Mouse (Mus musculus): Measurements from ENCODE around the gene Ift81.
"Not testable (repeated sequence)": the region's sequence is repeated elsewhere in the genome, so short reads cannot be mapped to it uniquely, and the experiment has no call there.

Gene Ift81

GRCm38 (mm10) chr5:122613908-122614732 lies at the start of gene Ift81:
Gene Ift81, minus strand, starts transcription at chr5:122614518.
- DNase-seq (ENCODE audit: extremely low spot score, low read depth, low spot score): peak; percentile 68

GRCm38 (mm10) chr5:122662501-122662900 lies 48.2 kb upstream of the Ift81 start:
- no peak for DNase-seq (ENCODE audit: extremely low spot score, low read depth, low spot score)

GRCm38 (mm10) chr5:122656808-122657207 lies 42.5 kb upstream of the Ift81 start:
- no peak for DNase-seq (ENCODE audit: extremely low spot score, low read depth, low spot score)

GRCm38 (mm10) chr5:122654268-122654573 lies 39.9 kb upstream of the Ift81 start:
- DNase-seq (ENCODE audit: extremely low spot score, low read depth, low spot score): no peak

GRCm38 (mm10) chr5:122653446-122654267 lies 39.3 kb upstream of the Ift81 start:
- DNase-seq (ENCODE audit: extremely low spot score, low read depth, low spot score): no peak

GRCm38 (mm10) chr5:122653112-122653445 lies 38.8 kb upstream of the Ift81 start:
- DNase-seq (ENCODE audit: extremely low spot score, low read depth, low spot score): no peak

GRCm38 (mm10) chr5:122652506-122652905 lies 38.2 kb upstream of the Ift81 start:
- DNase-seq (ENCODE audit: extremely low spot score, low read depth, low spot score): no peak

- DNase-seq (ENCODE audit: extremely low spot score, low read depth, low spot score): no peak
These were observed 35.8 kb upstream of the Ift81 start for GRCm38 (mm10) chr5:122650100-122650499.

GRCm38 (mm10) chr5:122649264-122649663 lies 34.9 kb upstream of the Ift81 start:
- DNase-seq (ENCODE audit: extremely low spot score, low read depth, low spot score): no peak

GRCm38 (mm10) chr5:122647952-122648374 lies 33.6 kb upstream of the Ift81 start:
- DNase-seq (ENCODE audit: extremely low spot score, low read depth, low spot score): not testable (repeated sequence)

GRCm38 (mm10) chr5:122647256-122647924 lies 33.1 kb upstream of the Ift81 start:
- no peak for DNase-seq (ENCODE audit: extremely low spot score, low read depth, low spot score)

GRCm38 (mm10) chr5:122646050-122646449 lies 31.7 kb upstream of the Ift81 start:
- no peak for DNase-seq (ENCODE audit: extremely low spot score, low read depth, low spot score)

GRCm38 (mm10) chr5:122645290-122645689 lies 31.0 kb upstream of the Ift81 start:
- DNase-seq (ENCODE audit: extremely low spot score, low read depth, low spot score): no peak

- DNase-seq (ENCODE audit: extremely low spot score, low read depth, low spot score): no peak
These were observed 29.8 kb upstream of the Ift81 start for GRCm38 (mm10) chr5:122644111-122644607.

GRCm38 (mm10) chr5:122643701-122644100 lies 29.4 kb upstream of the Ift81 start, which contains the start of gene P2rx7:
Gene P2rx7, plus strand, starts transcription at chr5:122643911.
- DNase-seq (ENCODE audit: extremely low spot score, low read depth, low spot score): no peak

GRCm38 (mm10) chr5:122639986-122640385 lies 25.7 kb upstream of the Ift81 start:
- DNase-seq (ENCODE audit: extremely low spot score, low read depth, low spot score): no peak

- DNase-seq (ENCODE audit: extremely low spot score, low read depth, low spot score): no peak
These were observed 25.2 kb upstream of the Ift81 start for GRCm38 (mm10) chr5:122639517-122639916.

GRCm38 (mm10) chr5:122638296-122638695 lies 24.0 kb upstream of the Ift81 start:
- DNase-seq (ENCODE audit: extremely low spot score, low read depth, low spot score): no peak

- DNase-seq (ENCODE audit: extremely low spot score, low read depth, low spot score): no peak
These were observed 22.6 kb upstream of the Ift81 start for GRCm38 (mm10) chr5:122636958-122637357.

GRCm38 (mm10) chr5:122636308-122636707 lies 22.0 kb upstream of the Ift81 start:
- DNase-seq (ENCODE audit: extremely low spot score, low read depth, low spot score): no peak

GRCm38 (mm10) chr5:122635228-122635627 lies 20.9 kb upstream of the Ift81 start:
- no peak for DNase-seq (ENCODE audit: extremely low spot score, low read depth, low spot score)

Data from hindlimb bud, embryonic 11.5 days (tissue).